Mouse (Mus musculus): Measurements from ENCODE around the gene Ctrc.

GRCm38 (mm10) chr4:141787046-141787445, 59.1 kb downstream of the Ctrc start:
- TF ChIP-seq POLR2A (IDR thresholded peaks at IDR 0.05; ENCODE audit: borderline replicate concordance, extremely low read depth, low read depth, low read length) (no peak), CTCF (IDR thresholded peaks at IDR 0.05; ENCODE audit: insufficient read depth, low read length) (no peak)
